Mouse (Mus musculus) testis, adult 2 months (tissue): ENCODE results near the gene Gm17660. TPM values are rescaled to one million over a fixed set of nuclear protein-coding genes. Genes with fewer than 3 reads are reported as not detected.

Experiments used
- H3K27ac ChIP-seq: fragments of 200-500 bp; 2 replicates; pipeline ENCODE4 v1.5.1; 2012; ENCODE audit warnings: low read depth, low read length; ENCODE audit not compliant: control insufficient read depth, insufficient read depth
- H3K27me3 ChIP-seq: fragments of 200-500 bp; 2 replicates; pipeline ENCODE4 v1.6.1; 2012; ENCODE audit warnings: mild to moderate bottlenecking, low read length, moderate library complexity; ENCODE audit not compliant: control insufficient read depth, insufficient read depth
- H3K36me3 ChIP-seq: fragments of 200-500 bp; 2 replicates; pipeline ENCODE4 v1.6.1; 2012; ENCODE audit warnings: mild to moderate bottlenecking, low read length; ENCODE audit not compliant: control insufficient read depth, insufficient read depth
- H3K4me1 ChIP-seq: fragments of 200-500 bp; 2 replicates; pipeline ENCODE4 v1.6.1; 2012; ENCODE audit warnings: low read length; ENCODE audit not compliant: control insufficient read depth, insufficient read depth
- H3K4me3 ChIP-seq: fragments of 200-500 bp; 2 replicates; pipeline ENCODE4 v1.5.1; 2012; ENCODE audit warnings: low read depth, mild to moderate bottlenecking, low read length, moderate library complexity, mixed read lengths; ENCODE audit not compliant: control insufficient read depth
- CTCF ChIP-seq: fragments of 200-500 bp; IDR thresholded peaks from 2 replicates; pipeline ENCODE4 v1.5.1; 2012; ENCODE audit warnings: low read depth, mild to moderate bottlenecking, inconsistent platforms, low read length, moderate library complexity; ENCODE audit not compliant: control insufficient read depth, insufficient read depth, insufficient replicate concordance
- POLR2A ChIP-seq: fragments of 200-500 bp; IDR thresholded peaks from 2 replicates; pipeline ENCODE4 v1.6.1; 2012; ENCODE audit warnings: low read depth, mild to moderate bottlenecking, inconsistent platforms, low read length, moderate library complexity; ENCODE audit not compliant: control insufficient read depth
- polyA plus RNA-seq: library from polyadenylated mRNA; depleted of rRNA; stranded (reverse); fragments of >200 nt; gene quantifications from 2 replicates; pipeline ENCODE4 v1.2.3, GENCODE M21; 2012

Gm17660 gene
- polyA plus RNA-seq, 1 experiment, result 0.62 TPM

DNA sequence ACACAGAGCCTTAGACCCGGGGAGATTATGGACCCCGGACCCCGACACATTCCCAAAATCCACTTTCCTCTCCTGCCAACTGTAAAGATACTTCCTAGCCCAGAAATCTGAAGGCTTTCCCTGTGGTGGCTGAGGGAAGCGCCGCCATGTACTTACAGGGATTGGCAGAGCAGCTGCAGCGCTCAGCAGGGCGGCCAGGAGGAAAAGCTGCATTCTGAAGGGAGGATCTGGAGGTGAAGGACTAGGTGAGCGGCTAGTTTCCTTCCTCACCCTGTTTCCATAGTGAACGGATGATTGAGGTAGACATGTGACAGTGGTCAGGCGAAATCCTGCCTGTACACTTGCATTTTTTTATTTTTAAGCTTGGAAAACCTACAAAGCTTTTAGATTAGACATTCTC lies 1.0 kb downstream of the Gm17660 start:
- H3K4me1 ChIP-seq, result peaks cover 5% of the 10 kb centered on the region
- TF ChIP-seq CTCF, result no peak
- TF ChIP-seq POLR2A, result no peak
- no peaks in the 10 kb centered on the region for H3K27me3 ChIP-seq
- H3K36me3 ChIP-seq, result no peaks in the 10 kb centered on the region
- no peak overlapping the region for H3K27ac ChIP-seq
- no peak overlapping the region for H3K4me3 ChIP-seq

DNA sequence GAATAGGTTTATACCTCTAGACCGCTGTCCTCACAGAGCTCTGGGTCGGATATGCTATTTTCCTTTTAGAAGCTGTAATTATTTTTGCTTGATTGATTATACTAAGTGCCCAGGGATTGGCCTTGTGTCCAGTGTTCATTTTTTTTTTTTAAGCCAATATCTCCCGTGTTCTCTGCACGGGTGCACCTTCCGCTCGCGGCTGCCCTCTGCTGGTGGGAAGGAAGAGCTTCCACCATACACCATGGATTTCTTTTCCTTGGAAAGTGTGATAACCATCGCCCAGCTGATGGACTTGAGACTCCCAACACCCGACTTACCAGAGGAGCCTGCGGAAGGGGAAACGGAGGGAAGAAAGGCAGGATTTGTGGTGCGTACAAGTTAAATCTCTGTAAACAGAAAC lies 3.0 kb downstream of the Gm17660 start:
- Histone ChIP-seq H3K4me3 (peak overlapping the region; percentile 56), H3K4me1 (peaks cover 5% of the 10 kb centered on the region), H3K36me3 (no peaks in the 10 kb centered on the region), H3K27me3 (no peaks in the 10 kb centered on the region), H3K27ac (no peak overlapping the region)
- TF ChIP-seq POLR2A (no peak), CTCF (peak; percentile 90)

DNA sequence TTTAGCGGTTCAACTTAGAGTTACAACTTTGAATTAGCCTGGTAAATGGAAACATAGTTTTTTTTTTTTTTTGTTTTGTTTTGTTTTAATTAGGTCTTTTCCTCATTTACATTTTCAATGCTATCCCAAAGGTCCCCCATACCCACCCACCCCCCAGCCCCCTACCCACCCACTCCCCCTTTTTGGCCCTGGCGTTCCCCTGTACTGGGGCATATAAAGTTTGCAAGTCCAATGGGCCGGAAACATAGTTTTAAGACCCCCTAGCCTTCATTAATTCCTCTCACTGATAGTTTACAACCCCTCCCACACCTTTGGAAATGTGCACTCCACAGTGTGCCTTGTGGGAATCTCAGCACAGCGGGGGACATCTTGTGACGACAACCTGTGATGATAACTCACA lies 3.8 kb downstream of the Gm17660 start:
- Histone ChIP-seq H3K4me1 (peaks cover 5% of the 10 kb centered on the region), H3K4me3 (no peak overlapping the region), H3K27me3 (no peaks in the 10 kb centered on the region), H3K36me3 (no peaks in the 10 kb centered on the region), H3K27ac (no peak overlapping the region)
- TF ChIP-seq CTCF, result no peak
- TF ChIP-seq POLR2A, result no peak

DNA sequence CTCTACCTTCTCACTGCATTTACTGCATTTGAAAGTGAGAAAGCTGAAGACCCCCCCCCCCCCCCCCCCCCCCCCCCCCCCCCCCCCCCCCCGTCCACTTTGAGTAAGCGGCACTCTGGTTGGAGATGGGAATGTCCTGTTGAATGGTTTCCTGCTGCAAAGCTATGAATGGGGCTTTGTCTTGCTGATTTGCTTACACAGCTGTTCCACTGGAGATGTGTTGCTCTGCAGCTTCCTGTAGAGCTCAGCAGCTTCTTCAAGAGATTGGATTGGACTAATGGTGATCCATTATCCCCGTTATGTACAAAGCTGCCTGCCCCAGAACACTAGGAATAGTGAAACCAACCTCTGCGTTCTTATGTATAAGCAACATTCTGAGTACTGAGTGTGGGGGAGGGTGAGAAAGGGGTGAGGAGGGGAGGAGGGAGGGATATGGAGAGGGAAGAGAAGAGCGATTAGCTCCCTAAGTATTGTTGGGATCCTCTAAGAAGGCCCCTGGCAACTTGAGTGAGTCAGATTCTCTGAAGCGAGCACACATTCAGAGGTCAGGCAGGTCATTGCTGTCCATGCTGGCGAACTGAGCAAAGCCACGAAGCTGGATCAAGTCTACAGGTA lies 5.0 kb downstream of the Gm17660 start:
- no peak for TF ChIP-seq CTCF
- no peak for TF ChIP-seq POLR2A
- Histone ChIP-seq H3K27ac (peak overlapping the region; percentile 27; the same call in 1 of the 2 replicates), H3K4me1 (peaks cover 5% of the 10 kb centered on the region), H3K27me3 (no peaks in the 10 kb centered on the region), H3K36me3 (no peaks in the 10 kb centered on the region), H3K4me3 (no peak overlapping the region; the same call in 1 of the 2 replicates)

DNA sequence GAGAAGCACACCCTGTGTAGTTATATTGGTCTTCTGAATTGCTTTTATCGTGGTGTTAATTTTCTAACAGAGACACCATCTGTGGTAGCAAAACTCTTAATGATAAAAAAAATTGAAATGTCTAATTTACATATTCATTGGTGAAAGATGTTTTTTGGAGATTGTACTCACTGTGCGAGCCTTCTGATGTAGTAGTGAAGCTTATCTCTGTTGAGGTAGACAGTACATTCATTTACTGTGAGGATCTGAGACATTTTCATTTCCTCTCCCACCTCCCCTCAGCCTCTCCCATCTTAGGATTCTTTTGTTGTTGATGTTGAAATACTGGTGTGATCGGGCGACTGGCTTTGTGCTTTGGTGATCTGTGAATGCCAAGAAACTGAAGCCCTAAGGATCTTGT lies 6.4 kb downstream of the Gm17660 start:
- no peak for TF ChIP-seq CTCF
- H3K4me3 ChIP-seq, result no peak overlapping the region
- H3K27ac ChIP-seq, result no peak overlapping the region

DNA sequence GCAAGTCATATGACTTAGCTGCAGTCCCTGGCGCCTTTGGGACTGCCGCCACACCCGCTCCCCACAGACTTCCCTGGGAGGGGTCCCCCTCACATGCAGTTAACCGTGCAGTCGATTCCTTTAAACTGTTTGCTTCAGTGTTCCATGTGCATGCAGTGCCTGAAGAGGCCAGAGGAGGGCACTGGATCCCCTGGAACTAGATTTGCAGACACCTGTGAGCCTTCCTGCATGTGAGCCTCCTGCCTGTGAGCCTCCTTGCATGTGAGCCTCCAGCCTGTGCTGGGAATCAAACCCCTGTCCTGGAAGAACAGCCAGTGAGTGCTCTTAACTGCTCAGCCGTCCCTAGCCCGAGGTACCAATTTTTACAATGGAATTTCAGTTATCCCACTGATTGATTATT lies 8.7 kb downstream of the Gm17660 start:
- TF ChIP-seq CTCF (peak; percentile 61; the same call in 1 of the 2 replicates), POLR2A (no peak)
- H3K27ac ChIP-seq, result no peak overlapping the region
- H3K27me3 ChIP-seq, result no peaks in the 10 kb centered on the region
- H3K4me1 ChIP-seq, result peaks cover 3% of the 10 kb centered on the region; the same call in 1 of the 2 replicates
- H3K4me3 ChIP-seq, result no peak overlapping the region
- H3K36me3 ChIP-seq, result 0 out of 2 replicates have a peak, but pooled peaks cover 2% of the 10 kb centered on the region

More for the DNA sequence above, 6.4 kb downstream of the Gm17660 start:
- Histone ChIP-seq H3K27me3 (no peaks in the 10 kb centered on the region), H3K4me1 (peaks cover 5% of the 10 kb centered on the region), H3K36me3 (no peaks in the 10 kb centered on the region)

DNA sequence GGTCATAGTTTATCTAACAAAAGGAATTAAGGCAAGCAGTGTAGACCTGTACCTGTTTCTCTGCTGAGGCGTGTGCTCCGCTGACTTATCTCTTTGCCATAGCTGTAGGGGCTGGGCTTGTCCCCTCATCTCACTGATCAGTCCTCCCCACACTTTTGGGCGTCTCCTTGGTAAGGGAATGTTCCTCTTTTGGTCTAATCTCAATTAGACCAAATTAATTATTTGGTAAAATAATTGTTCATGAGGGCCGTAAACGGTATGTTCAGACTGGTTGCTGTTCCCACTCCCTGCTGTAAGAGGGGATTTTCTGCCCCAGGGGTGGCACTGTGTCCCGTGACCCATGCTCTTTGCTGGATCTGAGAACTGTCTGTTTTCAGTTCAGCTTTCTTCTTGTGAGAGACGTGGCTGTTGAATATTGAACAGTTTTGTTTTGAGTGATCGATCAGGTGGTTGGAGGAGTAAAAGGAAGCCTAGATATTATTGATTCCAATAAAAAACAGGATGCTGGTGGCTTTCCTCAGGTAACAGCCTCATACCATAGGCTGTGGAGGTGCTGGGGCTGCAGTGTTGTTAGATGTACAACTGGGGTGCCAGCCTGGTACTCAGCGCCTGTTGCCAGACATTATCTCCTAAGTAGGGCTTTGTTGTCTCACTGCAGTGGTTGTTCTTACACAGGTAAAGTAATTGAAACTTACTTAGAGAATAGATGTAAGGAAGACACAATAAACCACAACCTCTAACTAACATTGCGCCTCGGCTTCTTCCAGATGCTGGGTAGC lies 14.4 kb downstream of the Gm17660 start:
- H3K4me3 ChIP-seq, result no peak overlapping the region
- no peaks in the 10 kb centered on the region for H3K4me1 ChIP-seq
- no peaks in the 10 kb centered on the region for H3K27me3 ChIP-seq
- TF ChIP-seq POLR2A (no peak), CTCF (no peak)
- H3K27ac ChIP-seq, result peak overlapping the region; percentile 53
- peaks cover 4% of the 10 kb centered on the region for H3K36me3 ChIP-seq
